In the genomic region with DNA sequence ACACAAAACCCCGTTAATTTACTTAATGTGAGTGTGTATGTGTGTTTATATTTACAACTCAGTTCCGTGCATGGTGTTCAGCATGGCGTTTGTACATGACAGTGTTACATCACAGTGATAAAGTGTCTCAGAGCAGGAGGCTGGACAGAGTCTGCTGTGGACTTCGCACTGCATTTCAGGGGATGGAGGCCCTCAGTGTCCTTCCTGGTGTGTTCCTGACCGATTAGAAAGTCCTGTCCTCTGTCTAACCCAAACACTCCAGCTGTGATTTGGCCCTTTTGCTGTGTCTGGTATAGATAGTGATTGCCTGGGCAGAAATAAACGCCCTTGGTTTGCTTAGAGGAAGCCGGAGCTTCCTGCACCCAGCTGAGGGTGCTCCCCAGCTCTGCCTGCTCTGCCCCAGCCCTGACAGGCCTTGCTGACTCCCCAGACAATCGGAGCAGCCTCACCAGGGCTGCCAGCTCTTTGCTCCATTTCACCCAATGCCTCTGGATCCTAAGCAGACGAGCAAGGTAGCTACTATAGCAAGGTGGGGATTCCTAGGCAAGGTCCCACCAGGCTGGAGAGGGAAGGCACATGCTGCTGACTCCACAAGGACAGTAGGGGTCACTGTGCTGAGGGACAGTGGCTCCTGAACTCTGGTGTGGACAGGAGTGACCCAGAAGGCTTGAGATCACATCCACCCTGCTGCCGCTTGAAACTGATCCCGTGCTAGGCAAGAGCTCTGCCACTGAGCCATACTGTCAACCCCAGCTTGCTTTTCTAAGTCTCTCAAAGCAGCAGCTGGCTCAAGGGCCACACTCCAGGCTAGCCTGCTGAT, we compare ENCODE assay signal across 10 mouse cellular contexts. TPM values are rescaled to one million over a fixed set of nuclear protein-coding genes. Genes with fewer than 3 reads are reported as not detected.
DNase-seq lines count a peak whose midpoint lies in the region; ATAC-seq lines count a peak whose summit lies in the region.
"Had no signal": no experiment of that assay in that cellular context is flagged by ENCODE, and none has a peak within 500 bp of the region (broad histone marks: within the 10 kb centered on the region; RNA-seq: fewer than 3 reads in every experiment).

No protein-coding gene starts in this region.

- peak overlapping the region; percentile 34 for H3K4me3 ChIP-seq in megakaryocyte, embryonic 14.5 days (replicated peaks)
- H3K4me3 ChIP-seq in limb, embryonic 10.5 days: no peak overlapping the region
- H3K4me3 ChIP-seq in forebrain, embryonic 15.5 days: no peak overlapping the region
- H3K4me3 ChIP-seq: hindbrain, embryonic 15.5 days had no signal

- 75% methylated on average over 11 of the region's 11 CpGs for WGBS in limb, embryonic 10.5 days
- WGBS in forebrain, embryonic 15.5 days: 73% methylated on average over 11 of the region's 11 CpGs

- no peak for ATAC-seq in megakaryocyte, adult 5-6 weeks (ENCODE audit: poor library complexity, severe bottlenecking)
- ATAC-seq in forebrain, embryonic 15.5 days (replicated peaks): no peak

- peaks cover 31% of the 10 kb centered on the region for H3K4me1 ChIP-seq in megakaryocyte, embryonic 14.5 days
- H3K4me1 ChIP-seq in limb, embryonic 10.5 days: peaks cover 55% of the 10 kb centered on the region
- H3K4me1 ChIP-seq in forebrain, embryonic 15.5 days: no peaks in the 10 kb centered on the region
- H3K4me1 ChIP-seq: hindbrain, embryonic 15.5 days had no signal

- peak; percentile 96 for DNase-seq in heart, adult 11 months
- DNase-seq in heart, adult 8-10 months (ENCODE audit: low spot score): no peak
- no peak for DNase-seq in limb, embryonic 10.5 days (ENCODE audit: low spot score)
- DNase-seq in splenic B cell, adult 2 months (ENCODE audit: low read depth, low spot score): peak; percentile 33
- DNase-seq in Muller cell, postnatal 12 days (ENCODE audit: inconsistent ontology term): no peak
- DNase-seq: cerebellum, adult 9-10 months had no signal

- no peak overlapping the region for H3K9ac ChIP-seq in forebrain, embryonic 15.5 days (replicated peaks)
- H3K9ac ChIP-seq: hindbrain, embryonic 15.5 days had no signal

- H3K36me3 ChIP-seq in megakaryocyte, embryonic 14.5 days (replicated peaks; ENCODE audit: low read length): no peaks in the 10 kb centered on the region
- peaks cover 32% of the 10 kb centered on the region; the same call in 1 of the 2 replicates for H3K36me3 ChIP-seq in limb, embryonic 10.5 days
- no peaks in the 10 kb centered on the region; the same call in none of the 2 replicates for H3K36me3 ChIP-seq in splenic B cell, adult 2 months (ENCODE audit: control insufficient read depth, insufficient read depth, low read length, poor library complexity, severe bottlenecking)
- H3K36me3 ChIP-seq in forebrain, embryonic 15.5 days: no peaks in the 10 kb centered on the region
- H3K36me3 ChIP-seq: hindbrain, embryonic 15.5 days had no signal

- peak overlapping the region; percentile 39; the same call in 1 of the 2 replicates for H3K27ac ChIP-seq in limb, embryonic 10.5 days
- no peak overlapping the region for H3K27ac ChIP-seq in forebrain, embryonic 15.5 days (replicated peaks)
- H3K27ac ChIP-seq: hindbrain, embryonic 15.5 days had no signal

- H3K27me3 ChIP-seq in megakaryocyte, embryonic 14.5 days (replicated peaks): peaks cover 94% of the 10 kb centered on the region
- no peaks in the 10 kb centered on the region for H3K27me3 ChIP-seq in limb, embryonic 10.5 days (ENCODE audit: low read depth, poor library complexity, severe bottlenecking)
- no peaks in the 10 kb centered on the region for H3K27me3 ChIP-seq in splenic B cell, adult 2 months (ENCODE audit: control insufficient read depth, insufficient read depth, low read length, poor library complexity, severe bottlenecking)
- no peaks in the 10 kb centered on the region for H3K27me3 ChIP-seq in forebrain, embryonic 15.5 days
- H3K27me3 ChIP-seq: hindbrain, embryonic 15.5 days had no signal

- peaks cover 3% of the 10 kb centered on the region; the same call in 1 of the 2 replicates for H3K9me3 ChIP-seq in megakaryocyte, embryonic 14.5 days
- no peaks in the 10 kb centered on the region for H3K9me3 ChIP-seq in limb, embryonic 10.5 days (replicated peaks)
- H3K9me3 ChIP-seq in forebrain, embryonic 15.5 days: no peaks in the 10 kb centered on the region
- H3K9me3 ChIP-seq: hindbrain, embryonic 15.5 days had no signal

- H3K4me2 ChIP-seq in forebrain, embryonic 15.5 days (replicated peaks): no peak overlapping the region
- H3K4me2 ChIP-seq: hindbrain, embryonic 15.5 days had no signal

RNA-seq across cellular contexts. Expression of a gene that starts 23.3 kb away (rescaled TPM):
- total RNA-seq in heart, adult 8-10 months (2022): 10 to 100 TPM; 28.3 to 37.1 (median 32.0) TPM
- 0.96 and 1.7 TPM in 2 replicates for polyA plus RNA-seq in megakaryocyte, embryonic 14.5 days (2012; ENCODE audit: insufficient read depth, low replicate concordance)
- total RNA-seq in megakaryocyte, adult 5-6 weeks (2015): 33.6 and 37.0 TPM in 2 replicates
- 23.2 and 24.1 TPM in 2 replicates for total RNA-seq in megakaryocyte, adult 5-6 weeks (2017)
- polyA plus RNA-seq in limb, embryonic 10.5 days (2016; fragmentation: Nextera tagmentation; extraction: Ambion mirVana): 9.9 and 17.0 TPM in 2 replicates
- 10.7 and 12.3 TPM in 2 replicates for polyA plus RNA-seq in forebrain, embryonic 15.5 days (2015; fragmentation: Nextera tagmentation; extraction: Ambion mirVana)

RNA-seq across cellular contexts. Expression of a gene that starts 51.6 kb away (rescaled TPM):
- total RNA-seq in heart, adult 8-10 months (2022): 100 to 1,000 TPM; 300 to 329 (median 307) TPM
- polyA plus RNA-seq in megakaryocyte, embryonic 14.5 days (2012; ENCODE audit: insufficient read depth, low replicate concordance): 237 and 451 TPM in 2 replicates
- total RNA-seq in megakaryocyte, adult 5-6 weeks (2015): 27.5 and 30.6 TPM in 2 replicates
- total RNA-seq in megakaryocyte, adult 5-6 weeks (2017): 6.1 and 9.3 TPM in 2 replicates
- 56.8 and 67.3 TPM in 2 replicates for polyA plus RNA-seq in limb, embryonic 10.5 days (2016; fragmentation: Nextera tagmentation; extraction: Ambion mirVana)
- 21.5 and 24.3 TPM in 2 replicates for polyA plus RNA-seq in forebrain, embryonic 15.5 days (2015; fragmentation: Nextera tagmentation; extraction: Ambion mirVana)

Comparison
In these comparisons a context has a peak if more than half of its experiments do, and no peak if none do; other contexts are left out.
1. DNase-seq: peak in heart, adult 11 months (single experiment) and splenic B cell, adult 2 months (single experiment); none in heart, adult 8-10 months (single experiment), limb, embryonic 10.5 days (single experiment) and Muller cell, postnatal 12 days (single experiment).